Mouse (Mus musculus) heart, postnatal 4 days (tissue): ENCODE measurements at regions not wholly inside any gene's neighbourhood (a gene's known extent, or its start where the extent isn't known, plus 50 kb on each side); places are given as distances from the start of the nearest gene placed in this dataset.

Experiments
- DNase-seq: peaks from one replicate; pipeline ENCODE4 v3.0.0; 2021

GRCm38 (mm10) chr9:115548722-115549349 is 238.6 kb upstream of the Stt3b start:
- no peak for DNase-seq

GRCm38 (mm10) chr9:115551080-115551479 is 240.9 kb upstream of the Stt3b start:
- DNase-seq: no peak

GRCm38 (mm10) chr9:115551501-115551900 is 241.3 kb upstream of the Stt3b start:
- DNase-seq: no peak

GRCm38 (mm10) chr9:115558131-115558530 is 247.9 kb upstream of the Stt3b start:
- DNase-seq: no peak

- no peak for DNase-seq
These were observed 249.3 kb upstream of the Stt3b start for GRCm38 (mm10) chr9:115559521-115559920.

- no peak for DNase-seq
These were observed 251.0 kb upstream of the Stt3b start for GRCm38 (mm10) chr9:115561207-115561606.

GRCm38 (mm10) chr9:115562783-115563182 is 252.6 kb upstream of the Stt3b start:
- no peak for DNase-seq

GRCm38 (mm10) chr9:115564366-115564765 is 254.1 kb upstream of the Stt3b start:
- no peak for DNase-seq

GRCm38 (mm10) chr9:115568693-115569334 is 258.6 kb upstream of the Stt3b start:
- no peak for DNase-seq

GRCm38 (mm10) chr9:115570998-115571397 is 260.8 kb upstream of the Stt3b start:
- no peak for DNase-seq

GRCm38 (mm10) chr9:115581116-115581515 is 270.9 kb upstream of the Stt3b start:
- DNase-seq: no peak

GRCm38 (mm10) chr9:115583548-115583947 is 273.3 kb upstream of the Stt3b start:
- DNase-seq: no peak

- no peak for DNase-seq
These were observed 274.7 kb upstream of the Stt3b start for GRCm38 (mm10) chr9:115584874-115585273.

- DNase-seq: no peak
These were observed 282.2 kb upstream of the Stt3b start for GRCm38 (mm10) chr9:115592466-115592865.

- DNase-seq: no peak
These were observed 290.0 kb upstream of the Stt3b start for GRCm38 (mm10) chr9:115600228-115600627.

- DNase-seq: no peak
These were observed 290.6 kb upstream of the Stt3b start for GRCm38 (mm10) chr9:115600826-115601225.

- no peak for DNase-seq
These were observed 292.6 kb upstream of the Stt3b start for GRCm38 (mm10) chr9:115602772-115603171.

GRCm38 (mm10) chr9:115604450-115604849 is 294.2 kb upstream of the Stt3b start:
- DNase-seq: no peak

GRCm38 (mm10) chr9:115604968-115605682 is 294.9 kb upstream of the Stt3b start:
- DNase-seq: no peak

- no peak for DNase-seq
These were observed 297.7 kb upstream of the Stt3b start for GRCm38 (mm10) chr9:115607961-115608360.

GRCm38 (mm10) chr9:115608377-115608776 is 298.2 kb upstream of the Stt3b start:
- DNase-seq: no peak

- DNase-seq: no peak
These were observed 299.4 kb upstream of the Gadl1 start for GRCm38 (mm10) chr9:115609904-115610303.

GRCm38 (mm10) chr9:115611713-115612112 is 297.5 kb upstream of the Gadl1 start:
- DNase-seq: no peak

- DNase-seq: no peak
These were observed 296.3 kb upstream of the Gadl1 start for GRCm38 (mm10) chr9:115612908-115613307.
